Mouse (Mus musculus) megakaryocyte, embryonic 14.5 days (primary cell): Measurements from ENCODE around the gene Spg20. TPM values are rescaled to one million over a fixed set of nuclear protein-coding genes. Genes with fewer than 3 reads are reported as not detected.

Source experiments
- H3K27me3 ChIP-seq: replicated peaks from 2 replicates; pipeline ENCODE3; 2012; ENCODE audit warnings: inconsistent platforms
- H3K36me3 ChIP-seq: replicated peaks from 2 replicates; pipeline ENCODE3; 2012; ENCODE audit warnings: low read length, inconsistent platforms, mixed read lengths
- H3K4me1 ChIP-seq: 2 replicates; pipeline ENCODE4 v1.6.1; 2012; ENCODE audit warnings: inconsistent platforms
- H3K4me3 ChIP-seq: replicated peaks from 2 replicates; pipeline ENCODE3; 2012; ENCODE audit warnings: moderate library complexity, mild to moderate bottlenecking, inconsistent platforms
- H3K9me3 ChIP-seq: 2 replicates; pipeline ENCODE4 v1.6.1; 2012; ENCODE audit warnings: inconsistent platforms
- FLI1 ChIP-seq: IDR thresholded peaks from 2 replicates; pipeline ENCODE4 v1.6.1; 2012; ENCODE audit warnings: low read length, inconsistent platforms, mixed read lengths
- GATA1 ChIP-seq: IDR thresholded peaks from 3 replicates; pipeline ENCODE4 v1.6.1; 2012; ENCODE audit warnings: mixed read lengths, low read length, inconsistent platforms, borderline replicate concordance
- polyA plus RNA-seq: library from polyadenylated mRNA; stranded (reverse); fragments of >175 nt; gene quantifications from 2 replicates; pipeline ENCODE4 v1.2.3, GENCODE M21; 2012; ENCODE audit warnings: low replicate concordance; ENCODE audit not compliant: insufficient read depth

Gene Spg20
- polyA plus RNA-seq, 1 experiment: 3.4 TPM

GRCm38 (mm10) chr3:55161144-55161543, 49.2 kb downstream of the Spg20 start:
- H3K27me3 ChIP-seq: peaks cover 2% of the 10 kb centered on the region
- H3K36me3 ChIP-seq: no peaks in the 10 kb centered on the region
- no peaks in the 10 kb centered on the region for H3K4me1 ChIP-seq
- TF ChIP-seq GATA1 (no peak), FLI1 (no peak)
- peaks cover 12% of the 10 kb centered on the region; the same call in 1 of the 2 replicates for H3K9me3 ChIP-seq
- no peak overlapping the region for H3K4me3 ChIP-seq

GRCm38 (mm10) chr3:55163510-55163909, 51.6 kb downstream of the Spg20 start:
- no peaks in the 10 kb centered on the region for H3K36me3 ChIP-seq
- peaks cover 2% of the 10 kb centered on the region for H3K27me3 ChIP-seq
- no peaks in the 10 kb centered on the region for H3K4me1 ChIP-seq
- TF ChIP-seq GATA1 (no peak), FLI1 (no peak)
- H3K9me3 ChIP-seq: peaks cover 5% of the 10 kb centered on the region; the same call in 1 of the 2 replicates
- H3K4me3 ChIP-seq: no peak overlapping the region

- H3K27me3 ChIP-seq: no peaks in the 10 kb centered on the region
- TF ChIP-seq FLI1 (no peak), GATA1 (no peak)
- no peaks in the 10 kb centered on the region for H3K36me3 ChIP-seq
- no peaks in the 10 kb centered on the region for H3K9me3 ChIP-seq
- H3K4me1 ChIP-seq: no peaks in the 10 kb centered on the region
- no peak overlapping the region for H3K4me3 ChIP-seq
These were observed 60.6 kb downstream of the Spg20 start for GRCm38 (mm10) chr3:55172478-55172877.

- no peak for TF ChIP-seq FLI1
- no peak for TF ChIP-seq GATA1
- Histone ChIP-seq H3K4me3 (no peak overlapping the region), H3K36me3 (no peaks in the 10 kb centered on the region), H3K9me3 (peaks cover 12% of the 10 kb centered on the region), H3K27me3 (no peaks in the 10 kb centered on the region), H3K4me1 (no peaks in the 10 kb centered on the region)
These were observed 65.4 kb downstream of the Spg20 start for GRCm38 (mm10) chr3:55177271-55177670.

GRCm38 (mm10) chr3:55181766-55182165, 69.9 kb downstream of the Spg20 start, which contains the start of gene Sohlh2:
Gene Sohlh2 (plus strand): TSS chr3:55182028.
- Histone ChIP-seq H3K4me1 (no peaks in the 10 kb centered on the region), H3K36me3 (no peaks in the 10 kb centered on the region)
- TF ChIP-seq FLI1 (no peak), GATA1 (no peak)

More at GRCm38 (mm10) chr3:55181766-55182165, 69.9 kb downstream of the Spg20 start, which contains the start of gene Sohlh2:
- Histone ChIP-seq H3K9me3 (peaks cover 24% of the 10 kb centered on the region), H3K27me3 (no peaks in the 10 kb centered on the region), H3K4me3 (no peak within 1 kb of the TSS)

Other genes starting within 250 kb of the Spg20 start
- not detected in 2 replicates for gene Sertm1, start 196.2 kb upstream of the Spg20 start, polyA plus RNA-seq
- not detected in 2 replicates for gene Ccna1, start 56.6 kb upstream of the Spg20 start, polyA plus RNA-seq
- gene Ccdc169, start 25.2 kb downstream of the Spg20 start, polyA plus RNA-seq: not detected in 2 replicates
- not detected in 2 replicates for gene Sohlh2, start 69.9 kb downstream of the Spg20 start, polyA plus RNA-seq
- not detected in 2 replicates for gene Dclk1, start 130.3 kb downstream of the Spg20 start, polyA plus RNA-seq